Mouse (Mus musculus): ENCODE results near the gene Pawr.

The Pawr gene

DNA sequence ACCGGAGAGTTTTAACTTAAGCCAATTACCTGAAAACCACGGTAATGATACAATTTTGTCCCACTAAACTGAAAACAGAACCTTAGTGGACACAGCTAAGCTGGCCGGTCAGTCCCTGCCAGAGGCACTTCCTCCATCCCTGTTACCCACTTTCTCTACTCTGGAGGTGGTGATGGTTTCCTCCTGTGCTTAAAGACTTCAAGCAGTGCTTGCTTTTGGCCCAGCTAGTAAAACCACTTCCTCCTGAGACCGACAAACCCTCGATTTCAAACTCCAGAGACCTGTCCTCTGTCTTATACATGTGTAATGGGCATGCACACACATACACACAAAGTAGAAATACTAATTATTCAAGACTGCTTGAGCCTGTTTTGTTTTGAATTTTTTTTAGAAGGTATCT lies 85.5 kb downstream of the Pawr start:
- no peak for DNase-seq (ENCODE audit: extremely low read depth, insufficient read length, low spot score)

DNA sequence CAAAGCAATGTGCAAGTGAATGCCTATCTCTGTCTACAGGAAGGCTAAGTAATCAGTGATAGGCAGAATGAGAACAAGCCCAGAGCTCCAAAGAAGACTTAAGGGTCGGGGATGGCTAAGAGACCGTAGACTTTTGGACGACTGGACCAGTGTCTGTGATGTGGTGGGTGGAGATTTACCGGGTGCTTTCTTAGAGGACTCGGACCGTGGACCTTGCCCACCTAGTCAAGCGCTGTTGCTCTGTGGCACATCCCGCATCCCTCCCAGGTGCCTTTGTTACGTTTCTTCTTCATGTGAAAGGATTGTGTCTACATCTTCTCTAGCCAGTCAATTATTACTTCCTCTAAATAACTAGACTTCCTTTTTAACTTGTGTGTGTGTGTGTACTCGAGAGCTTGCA lies 98.6 kb downstream of the Pawr start:
- no peak for DNase-seq (ENCODE audit: extremely low read depth, insufficient read length, low spot score)

DNA sequence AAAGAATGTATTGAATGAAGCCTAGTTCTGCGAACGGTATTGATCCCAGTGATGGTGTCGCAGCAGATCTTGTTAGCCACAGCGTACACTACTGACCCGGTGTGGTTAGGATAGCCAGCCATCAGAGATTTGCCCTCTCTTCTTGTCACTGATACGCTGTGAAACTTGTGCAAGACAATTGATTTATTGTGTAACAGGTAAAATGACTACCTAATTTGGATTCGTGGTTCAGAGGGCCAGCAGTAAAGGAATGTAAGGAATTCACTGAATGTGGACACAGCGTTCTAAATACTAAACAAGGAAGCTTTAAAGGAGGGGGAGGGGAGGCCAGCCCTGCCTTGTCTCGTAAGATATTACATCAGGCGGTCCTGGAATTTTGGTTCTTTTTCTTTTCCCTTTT lies 100.3 kb downstream of the Pawr start:
- peak; percentile 35 for DNase-seq (ENCODE audit: extremely low read depth, insufficient read length, low spot score)

DNA sequence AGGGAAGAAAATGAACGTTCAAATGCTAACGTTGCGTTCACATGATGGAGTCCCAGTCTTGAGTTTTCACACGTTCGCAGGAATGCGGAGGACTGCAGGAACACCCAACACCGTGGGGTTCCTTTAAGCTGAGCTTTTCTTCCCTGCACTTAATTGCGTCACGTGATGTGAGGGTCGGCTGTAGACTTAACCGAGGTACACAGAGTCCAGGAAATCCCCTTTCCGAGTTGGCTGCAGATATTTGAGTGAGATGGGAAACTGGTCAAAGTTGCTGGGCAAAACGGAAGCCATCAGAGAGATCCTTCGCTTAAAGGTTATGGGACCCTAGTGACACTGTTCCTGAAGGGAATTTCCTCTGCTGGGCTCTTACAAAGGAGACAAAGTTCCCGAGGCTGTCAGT lies 102.1 kb downstream of the Pawr start:
- DNase-seq (ENCODE audit: extremely low read depth, insufficient read length, low spot score): no peak

DNA sequence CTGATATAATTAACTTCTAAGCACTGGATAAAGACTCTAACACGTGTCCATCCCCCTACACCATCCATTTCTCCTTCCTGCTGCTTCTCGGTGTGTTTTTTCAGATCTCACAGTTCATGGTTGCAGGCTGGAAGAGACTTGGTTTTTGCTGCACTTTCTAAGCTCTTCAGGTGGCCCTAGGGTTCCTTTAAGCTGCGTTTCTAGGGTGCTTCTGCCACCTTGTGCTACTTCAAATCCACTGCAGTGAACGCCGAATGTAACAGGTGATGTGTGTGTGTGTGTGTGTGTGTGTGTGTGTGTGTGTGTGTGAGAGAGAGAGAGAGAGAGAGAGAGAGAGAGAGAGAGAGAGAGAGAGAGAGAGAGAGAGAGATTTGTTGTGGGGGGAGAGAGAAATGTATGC lies 103.7 kb downstream of the Pawr start:
- DNase-seq (ENCODE audit: extremely low read depth, insufficient read length, low spot score): no peak

DNA sequence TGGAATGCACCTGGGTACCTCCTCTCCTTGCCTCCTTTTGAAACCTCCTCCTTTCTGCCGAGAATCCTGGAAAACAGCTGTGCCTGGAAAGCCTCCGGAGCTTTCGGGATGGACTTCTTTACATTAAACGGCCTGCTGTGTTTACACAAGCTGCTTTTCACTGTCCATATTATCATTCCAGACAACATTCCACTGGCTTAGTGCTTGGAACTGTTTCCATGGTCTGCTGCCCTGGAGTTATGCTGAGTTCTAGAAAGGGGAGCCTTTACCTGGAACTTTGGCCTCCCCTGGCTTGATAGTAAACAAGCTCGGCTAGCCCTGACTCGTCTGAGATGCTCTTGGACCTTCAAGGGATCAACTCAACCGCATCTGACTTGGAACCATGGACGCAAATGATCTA lies 104.4 kb downstream of the Pawr start:
- no peak for DNase-seq (ENCODE audit: extremely low read depth, insufficient read length, low spot score)

DNA sequence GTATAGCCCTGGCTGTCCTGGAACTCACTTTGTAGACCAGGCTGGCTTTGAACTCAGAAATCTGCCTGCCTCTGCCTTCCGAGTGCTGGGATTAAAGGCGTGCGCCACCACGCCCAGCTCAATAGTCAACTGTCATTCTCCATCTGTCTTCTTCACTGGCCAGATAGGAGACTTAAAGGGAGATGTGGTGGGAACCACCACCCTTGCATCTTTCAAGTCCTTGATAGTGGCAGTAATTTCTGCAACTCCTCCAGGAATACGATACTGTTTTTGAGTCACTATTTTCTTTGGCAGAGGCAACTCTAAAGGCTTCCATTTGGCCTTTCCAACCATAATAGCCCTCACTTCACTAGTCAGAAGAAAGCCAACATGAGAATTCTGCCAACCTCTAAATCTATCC lies 108.3 kb downstream of the Pawr start:
- DNase-seq (ENCODE audit: extremely low read depth, insufficient read length, low spot score): peak; percentile 35

DNA sequence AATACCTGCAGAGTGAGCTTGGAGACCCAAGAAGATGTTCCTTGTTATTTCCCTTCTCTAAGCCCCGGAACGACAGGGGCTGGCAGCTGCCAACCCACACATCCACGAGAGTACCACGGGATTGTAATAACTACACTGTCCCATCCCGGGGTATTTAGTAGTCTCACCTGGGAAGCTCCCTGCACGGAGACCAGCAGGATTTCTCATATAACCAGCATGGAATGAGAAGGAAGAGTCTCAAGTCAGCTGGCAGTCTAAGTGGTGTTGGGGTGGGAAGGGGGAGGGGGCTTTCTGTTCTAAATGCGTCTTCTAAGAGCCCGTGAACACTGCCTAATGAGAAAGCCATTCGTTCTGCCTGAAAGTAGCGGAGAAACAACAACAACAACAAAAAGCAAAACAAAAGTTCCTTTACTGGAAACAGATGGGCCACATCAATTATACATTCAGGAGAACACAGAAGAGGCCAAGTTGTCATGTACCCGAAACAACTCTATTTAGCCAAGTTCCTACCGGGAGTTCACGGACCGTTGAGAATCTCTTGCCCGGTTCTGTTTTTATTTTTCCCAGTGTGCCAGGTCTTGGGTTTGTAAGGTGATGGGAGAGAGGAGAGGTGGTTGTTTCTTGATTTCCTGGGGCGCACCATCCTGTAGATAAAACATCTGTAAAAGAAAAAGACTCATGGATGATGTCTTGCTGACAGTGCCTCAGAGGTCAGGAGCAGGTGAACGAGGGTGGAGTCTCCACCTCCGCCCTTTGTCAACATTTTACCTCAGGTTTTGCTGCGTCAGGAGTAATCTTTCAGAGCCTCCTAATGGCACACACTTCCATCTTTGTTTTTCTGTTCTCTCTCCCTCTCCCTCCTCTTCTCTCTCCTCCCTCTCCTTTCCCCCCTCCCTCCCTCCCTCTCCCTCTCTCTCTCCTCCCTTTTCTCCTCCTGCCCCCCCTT lies 112.3 kb downstream of the Pawr start:
- DNase-seq (ENCODE audit: extremely low read depth, insufficient read length, low spot score): no peak

DNA sequence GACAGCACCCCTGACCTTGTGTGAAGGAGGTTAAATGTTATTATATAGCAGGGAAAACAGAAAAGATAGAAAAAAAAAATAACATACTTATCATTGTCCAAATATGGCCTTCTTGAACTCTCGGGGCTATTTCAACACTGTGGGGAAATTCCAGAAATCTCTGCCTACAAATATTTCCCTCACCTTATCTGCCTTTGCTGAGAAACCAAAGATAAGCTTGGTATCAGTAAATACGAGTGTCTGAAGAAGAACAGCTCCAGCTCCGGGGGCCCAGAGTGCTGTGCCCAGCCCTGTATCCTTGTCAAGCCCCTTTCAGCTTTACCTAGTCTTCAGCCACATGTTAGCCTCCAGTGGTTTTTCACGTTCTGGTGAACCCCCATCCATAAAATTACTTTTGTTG lies 113.2 kb downstream of the Pawr start:
- no peak for DNase-seq (ENCODE audit: extremely low read depth, insufficient read length, low spot score)

DNA sequence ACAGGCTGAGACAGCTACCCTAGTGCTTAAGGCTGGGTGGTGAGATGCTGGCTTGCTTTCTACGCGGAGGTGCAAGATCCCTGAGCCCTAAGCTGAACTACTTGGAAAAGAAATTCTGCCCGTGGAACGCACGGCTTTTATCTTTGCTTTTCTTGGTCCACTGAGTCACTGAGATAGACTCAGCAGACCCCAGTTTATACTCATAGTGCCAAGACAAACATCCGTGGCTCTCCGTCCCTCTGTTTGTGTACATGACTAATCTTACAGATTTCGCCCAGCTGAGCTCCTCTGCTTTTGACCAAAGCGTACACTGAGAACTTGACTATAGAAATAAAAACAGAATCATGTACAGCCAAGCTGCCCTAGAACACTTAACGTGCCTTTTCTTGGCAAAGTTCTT lies 113.7 kb downstream of the Pawr start:
- no peak for DNase-seq (ENCODE audit: extremely low read depth, insufficient read length, low spot score)

DNA sequence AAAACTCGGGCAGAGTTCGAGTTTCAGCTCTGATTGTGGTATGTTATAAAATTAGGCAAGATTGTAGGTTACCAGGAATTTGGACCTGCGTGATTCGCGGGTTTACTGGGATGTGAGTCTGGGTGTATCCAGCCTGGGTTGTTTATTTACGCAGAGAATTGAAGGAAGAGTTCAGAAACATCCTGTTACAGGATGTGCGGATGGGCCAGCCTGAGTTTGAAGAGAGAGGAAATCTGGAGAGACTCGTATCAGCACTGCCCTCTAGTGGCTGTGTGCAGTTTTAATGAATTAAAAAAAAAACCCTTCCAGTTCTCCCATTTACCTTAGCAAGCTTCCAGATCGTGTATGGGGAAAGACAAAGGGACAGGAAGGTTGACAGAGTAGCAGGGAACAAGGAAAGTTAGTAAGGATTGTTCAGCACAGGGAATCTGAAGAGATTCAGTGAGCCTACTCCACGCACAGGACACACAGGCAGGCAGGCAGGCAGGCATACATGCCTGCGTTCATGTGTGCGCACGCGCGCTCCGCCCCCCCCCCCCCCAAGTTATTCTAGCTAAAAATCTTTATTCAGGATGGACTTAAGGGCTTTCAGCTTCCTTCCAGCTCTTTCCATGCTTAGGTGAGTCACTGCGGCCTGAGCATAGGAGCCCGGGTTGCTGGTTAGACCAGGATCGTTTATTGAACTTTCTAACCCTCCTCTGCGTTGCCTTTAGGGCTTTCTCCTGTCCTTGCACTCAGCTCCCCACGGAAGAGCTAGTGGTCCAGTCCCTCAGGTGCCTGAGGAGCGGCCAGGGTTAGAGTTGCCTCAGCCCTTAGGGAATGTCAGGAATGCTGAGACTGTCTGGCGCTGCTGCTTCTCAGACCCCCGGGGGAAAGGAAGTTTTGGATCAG lies 114.4 kb downstream of the Pawr start:
- DNase-seq (ENCODE audit: extremely low read depth, insufficient read length, low spot score): peak; percentile 56

DNA sequence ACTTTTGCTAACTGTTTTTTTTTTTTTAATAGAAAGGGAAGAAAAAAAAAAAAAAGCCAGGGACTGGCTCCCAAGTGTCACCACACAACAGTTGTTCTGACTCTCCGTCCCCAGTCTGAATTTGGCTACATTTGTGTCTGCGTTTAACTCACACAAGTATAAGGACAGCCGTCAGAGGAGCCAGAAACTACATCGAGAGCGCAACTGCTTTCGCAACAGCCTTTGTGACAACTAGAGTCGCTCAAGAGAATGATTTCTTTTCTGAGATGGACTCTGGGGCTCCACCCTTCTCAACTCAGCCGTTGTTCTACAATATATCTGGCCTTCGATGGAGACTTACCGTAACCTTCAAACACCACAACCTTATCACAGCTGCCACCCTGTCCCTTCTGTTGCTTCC lies 115.3 kb downstream of the Pawr start:
- DNase-seq (ENCODE audit: extremely low read depth, insufficient read length, low spot score): no peak

DNA sequence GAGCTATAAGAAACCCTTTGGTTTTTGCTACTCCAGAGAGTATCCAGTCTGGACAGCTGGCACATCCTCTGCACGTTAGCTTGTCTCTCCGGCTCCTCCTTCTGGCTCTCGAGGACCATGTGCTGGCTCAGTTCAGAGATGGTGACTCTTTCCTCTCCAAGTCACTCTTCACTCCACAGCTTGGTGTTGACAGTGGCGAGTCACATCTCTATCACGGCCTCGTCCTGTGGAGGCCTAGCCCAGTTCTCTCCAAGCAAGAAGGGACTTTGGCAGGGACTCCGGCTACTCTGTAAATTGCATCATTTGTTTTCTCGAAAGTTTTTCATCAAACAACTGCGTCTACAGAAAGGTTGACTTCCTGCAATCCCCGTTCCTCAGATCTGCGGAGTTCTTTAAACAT lies 116.5 kb downstream of the Pawr start:
- no peak for DNase-seq (ENCODE audit: extremely low read depth, insufficient read length, low spot score)

DNA sequence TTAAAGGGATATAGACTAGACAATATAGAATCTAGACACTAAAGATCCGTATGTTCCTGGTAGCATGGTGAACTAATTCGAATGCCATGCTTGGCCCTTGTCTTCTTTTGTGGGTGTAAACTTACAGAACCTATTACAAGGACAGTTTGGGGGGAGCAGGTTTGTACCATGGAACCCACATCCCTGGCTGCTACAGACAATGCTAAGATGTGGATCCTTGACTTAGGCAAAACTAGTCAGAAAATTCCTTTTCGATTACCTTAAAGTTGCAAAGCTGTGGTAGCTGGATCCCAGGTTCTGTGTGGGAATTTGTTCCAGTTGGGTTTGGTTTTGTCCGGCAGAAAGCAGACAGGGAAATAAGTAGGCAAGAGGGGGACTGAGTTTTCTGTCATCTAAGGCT lies 118.5 kb downstream of the Pawr start:
- DNase-seq (ENCODE audit: extremely low read depth, insufficient read length, low spot score): no peak

DNA sequence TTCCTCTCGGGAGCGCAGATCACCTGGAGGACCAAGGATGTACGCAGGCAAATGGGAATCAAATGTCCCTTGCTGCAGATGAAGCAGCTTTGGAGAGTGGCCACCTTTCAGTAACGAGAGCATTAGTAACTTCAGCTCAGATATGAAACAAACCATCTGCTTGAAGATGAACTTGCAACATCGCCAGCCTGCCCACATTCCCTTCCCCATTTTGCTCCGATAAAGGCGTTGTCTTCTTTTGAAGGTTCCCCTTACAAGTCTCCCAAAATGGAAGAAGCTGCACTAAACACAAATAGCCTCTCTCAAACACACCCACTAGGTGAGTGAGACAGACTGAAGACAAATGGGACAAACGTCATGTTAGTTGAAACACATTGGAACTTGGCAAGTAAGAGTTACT lies 119.6 kb downstream of the Pawr start:
- DNase-seq (ENCODE audit: extremely low read depth, insufficient read length, low spot score): no peak

DNA sequence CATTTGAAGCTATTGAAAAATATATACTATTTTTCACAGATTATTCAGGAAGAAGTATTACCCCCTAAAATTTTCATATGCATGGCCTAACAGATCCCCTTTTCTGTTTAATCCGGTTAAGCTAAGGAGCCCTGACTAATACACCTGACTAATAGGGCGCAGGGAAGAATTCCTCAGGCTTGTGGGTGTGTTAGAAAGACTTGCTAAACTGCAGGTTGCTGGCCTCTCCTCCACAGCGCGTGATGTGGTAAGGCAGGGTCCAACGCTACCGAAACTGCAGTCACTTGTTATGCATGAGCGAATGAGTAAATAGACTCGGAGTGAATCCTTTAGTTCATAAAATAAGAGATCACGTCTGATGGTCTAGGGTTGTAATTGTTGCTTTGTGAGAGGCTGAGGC lies 120.5 kb downstream of the Pawr start:
- DNase-seq (ENCODE audit: extremely low read depth, insufficient read length, low spot score): no peak

DNA sequence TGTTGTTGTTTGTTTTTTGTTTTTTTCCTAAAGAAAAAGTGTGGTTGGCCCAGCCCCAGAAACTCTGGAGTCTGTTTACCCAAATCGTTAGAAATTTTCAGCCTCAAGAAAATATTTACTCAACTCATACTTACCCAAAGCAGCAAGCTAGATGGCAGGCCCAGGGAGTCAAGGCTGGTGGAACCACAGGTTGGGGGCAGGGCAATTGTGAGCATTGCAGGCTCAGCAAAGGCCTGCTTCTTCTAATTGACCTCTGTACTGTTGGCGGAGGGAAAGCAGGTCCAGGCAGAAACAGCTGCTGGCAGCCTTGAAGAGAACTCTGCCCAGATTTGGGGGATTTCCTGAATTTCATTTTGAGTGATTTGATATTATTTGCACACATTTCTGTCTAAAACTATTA lies 121.6 kb downstream of the Pawr start:
- DNase-seq (ENCODE audit: extremely low read depth, insufficient read length, low spot score): no peak

DNA sequence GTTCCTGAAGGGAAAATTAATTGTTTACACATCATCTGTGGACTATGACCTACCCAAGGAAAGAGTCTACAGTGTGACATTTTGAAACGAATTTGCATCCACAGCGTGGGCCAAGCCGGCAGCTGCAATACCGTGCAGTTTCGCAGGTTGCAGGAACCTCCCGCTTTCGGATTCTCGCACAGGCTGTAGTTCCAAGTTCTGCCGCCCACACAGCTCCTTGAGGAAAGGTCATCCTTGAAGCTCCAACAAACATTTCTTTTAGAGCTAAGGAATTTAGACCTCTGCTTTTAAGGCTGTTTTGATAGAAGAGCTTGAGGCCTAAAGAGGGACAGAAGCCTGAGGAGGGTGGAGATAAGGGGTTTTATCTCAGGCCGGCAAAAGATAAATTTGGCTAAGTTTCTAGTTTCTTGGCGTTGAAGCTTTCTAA lies 122.8 kb downstream of the Pawr start:
- no peak for DNase-seq (ENCODE audit: extremely low read depth, insufficient read length, low spot score)

DNA sequence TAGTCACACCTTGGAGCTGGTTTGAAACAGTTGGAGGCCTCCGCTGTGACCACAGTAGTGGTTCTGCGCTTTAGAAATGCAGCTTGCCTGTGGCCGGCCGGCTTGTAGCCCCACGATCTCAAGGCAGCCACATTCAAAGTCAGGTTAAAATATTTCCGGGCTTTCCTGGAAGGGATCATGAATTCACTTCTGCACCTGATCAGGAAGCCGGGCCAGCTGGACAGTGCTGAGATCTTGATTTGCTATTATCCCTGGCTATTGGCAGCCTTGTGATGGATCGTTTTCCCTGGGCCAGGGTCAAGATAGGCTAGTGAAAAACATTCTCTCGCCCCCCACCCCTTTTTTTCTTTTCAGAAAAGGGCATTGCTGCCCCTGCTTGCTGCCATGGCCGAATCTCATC lies 123.3 kb downstream of the Pawr start:
- DNase-seq (ENCODE audit: extremely low read depth, insufficient read length, low spot score): no peak

DNA sequence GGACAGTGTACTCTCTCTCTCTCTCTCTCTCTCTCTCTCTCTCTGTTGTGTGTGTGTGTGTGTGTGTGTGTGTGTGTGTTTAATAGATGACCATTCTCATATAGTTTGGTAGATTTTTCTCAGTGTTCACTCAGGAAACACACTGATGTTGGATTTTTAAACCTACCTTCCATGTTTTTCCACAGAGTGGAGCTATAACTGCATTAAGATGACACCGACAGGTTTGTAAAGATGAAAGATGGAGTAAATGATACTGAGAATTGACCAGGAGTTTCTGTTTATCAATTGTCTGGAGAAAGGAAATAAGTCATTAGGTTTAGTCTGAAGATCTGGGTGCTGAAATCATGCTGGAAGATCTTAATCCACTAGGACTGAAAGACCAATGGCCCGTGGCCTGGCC lies 124.0 kb downstream of the Pawr start:
- no peak for DNase-seq (ENCODE audit: extremely low read depth, insufficient read length, low spot score)

DNA sequence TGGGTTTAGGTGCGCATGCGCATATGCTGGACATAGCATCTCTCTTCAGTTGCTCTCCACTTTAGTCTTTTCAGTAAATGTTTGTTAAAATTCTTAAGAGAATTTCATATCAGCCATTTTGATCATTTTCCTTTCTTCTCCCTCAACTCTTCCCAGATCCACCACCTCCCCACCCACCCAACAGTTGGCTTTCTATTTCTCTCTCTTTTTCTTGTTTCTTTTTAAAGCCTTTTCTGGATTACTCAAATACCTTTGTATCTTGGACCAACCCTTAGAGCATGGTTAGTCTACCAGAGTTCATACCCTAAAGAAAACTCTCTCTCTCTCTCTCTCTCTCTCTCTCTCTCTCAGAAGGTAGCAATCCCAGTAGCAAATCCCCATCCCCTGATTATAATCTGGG lies 125.1 kb downstream of the Pawr start:
- DNase-seq (ENCODE audit: extremely low read depth, insufficient read length, low spot score): no peak

DNA sequence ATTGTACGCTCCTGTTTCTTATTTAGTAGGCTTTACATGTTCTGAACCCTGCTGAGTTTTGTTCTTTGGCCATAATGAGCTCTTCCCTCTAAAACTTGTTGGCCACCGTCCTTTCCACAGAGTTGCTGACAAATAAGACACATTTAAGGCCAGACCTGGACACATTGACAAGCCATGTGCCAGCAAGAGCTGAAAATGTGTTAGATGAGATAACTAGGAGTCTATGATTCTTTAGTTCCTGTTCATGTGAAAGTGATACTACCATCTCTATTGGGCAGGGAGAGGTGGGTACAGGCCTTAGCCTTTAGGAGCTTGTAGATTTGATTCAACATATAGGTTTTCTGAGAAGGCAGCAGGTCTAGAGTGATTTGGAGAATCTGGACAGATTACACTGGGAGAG lies 129.9 kb downstream of the Pawr start:
- DNase-seq (ENCODE audit: extremely low read depth, insufficient read length, low spot score): no peak
